Mouse (Mus musculus): ENCODE measurements around the gene Cd84. TPM values are rescaled to one million over a fixed set of nuclear protein-coding genes. Genes with fewer than 3 reads are reported as not detected.
A peak's percentile ranks its signal among the peaks of the same experiment; 100 is the strongest.

Cd84 gene
- total RNA-seq, 4 experiments from 2014 or later = 2.5 to 12.7 (median 5.4) TPM

DNA sequence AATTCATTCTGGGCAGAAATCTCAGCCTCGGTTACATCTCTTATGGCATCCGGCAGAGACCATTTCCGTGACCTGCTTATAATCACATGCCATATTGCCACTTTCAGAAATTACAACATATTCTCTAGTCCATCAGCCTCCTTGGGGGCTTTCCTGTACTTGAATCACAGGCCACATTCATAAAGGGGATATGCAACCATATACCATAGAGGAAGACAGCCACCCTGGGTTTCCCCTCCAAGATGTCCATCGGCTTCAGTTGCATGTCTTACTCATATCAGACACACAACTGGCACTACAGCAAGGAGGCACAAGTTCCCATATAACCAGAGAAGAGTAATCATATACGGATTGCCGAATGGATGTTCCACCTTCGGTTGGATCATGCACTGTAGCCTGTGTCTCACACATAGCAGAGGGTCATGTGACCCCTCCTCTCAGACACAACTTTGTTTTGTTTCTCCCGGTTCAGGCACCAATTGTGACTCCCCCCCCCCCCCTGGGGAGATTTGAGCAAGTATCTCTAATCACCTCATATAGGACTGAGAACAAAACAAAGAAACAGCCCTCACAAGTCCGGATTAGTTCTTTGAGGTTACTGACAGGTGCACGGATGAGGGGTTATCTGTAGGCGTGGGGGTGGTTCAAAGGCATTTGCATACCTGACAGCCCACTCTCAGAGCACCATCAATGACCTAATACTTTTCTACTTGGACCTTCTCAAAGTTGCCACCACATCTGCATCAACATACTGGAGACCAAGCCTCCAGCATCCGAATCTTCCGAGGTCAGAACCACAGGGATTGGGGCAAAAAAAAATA, 76.4 kb downstream of the Cd84 start:
- DNase-seq (ENCODE audit: low spot score in 2 of 2) = no peak

DNA sequence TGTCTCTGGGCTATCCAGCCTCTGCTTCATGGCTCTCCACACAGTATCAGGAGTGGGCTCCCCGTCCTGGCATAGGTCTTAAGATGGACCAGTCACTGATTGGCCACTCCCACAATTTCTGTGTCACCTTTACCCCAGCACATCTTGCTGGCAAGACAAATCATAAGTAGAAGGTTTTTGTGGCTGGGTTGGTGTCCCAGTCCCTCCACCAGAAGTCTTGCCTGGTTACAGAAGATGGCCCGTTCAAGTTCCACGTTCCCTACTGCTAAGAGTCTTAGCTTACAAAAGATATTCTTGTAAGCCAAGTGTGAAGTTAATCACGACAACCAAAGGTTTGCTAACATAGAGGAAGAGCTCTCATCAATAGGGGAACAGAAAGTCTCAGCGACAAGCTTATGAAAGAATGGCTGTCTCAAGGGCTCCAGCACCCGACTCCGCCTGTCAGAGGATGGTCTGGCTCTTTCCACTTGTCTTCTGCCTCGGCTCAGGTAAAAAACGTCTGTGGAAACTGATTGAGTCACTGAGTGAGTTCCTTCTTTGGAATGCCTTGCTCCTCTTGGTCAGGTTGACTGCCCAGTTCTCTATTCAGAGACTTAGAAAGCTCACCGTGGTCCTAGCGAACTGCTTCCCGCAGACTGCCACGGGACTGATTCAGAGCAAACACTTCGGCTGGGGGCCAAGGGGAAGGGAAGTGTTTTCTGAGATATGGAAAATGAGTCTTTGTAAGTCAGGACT, 78.0 kb downstream of the Cd84 start, which contains the start of gene Slamf6:
TSS of gene Slamf6 (plus strand) at position 211 of the 735 bp plus-strand sequence.
- DNase-seq (ENCODE audit: low spot score in 2 of 2) = no peak

DNA sequence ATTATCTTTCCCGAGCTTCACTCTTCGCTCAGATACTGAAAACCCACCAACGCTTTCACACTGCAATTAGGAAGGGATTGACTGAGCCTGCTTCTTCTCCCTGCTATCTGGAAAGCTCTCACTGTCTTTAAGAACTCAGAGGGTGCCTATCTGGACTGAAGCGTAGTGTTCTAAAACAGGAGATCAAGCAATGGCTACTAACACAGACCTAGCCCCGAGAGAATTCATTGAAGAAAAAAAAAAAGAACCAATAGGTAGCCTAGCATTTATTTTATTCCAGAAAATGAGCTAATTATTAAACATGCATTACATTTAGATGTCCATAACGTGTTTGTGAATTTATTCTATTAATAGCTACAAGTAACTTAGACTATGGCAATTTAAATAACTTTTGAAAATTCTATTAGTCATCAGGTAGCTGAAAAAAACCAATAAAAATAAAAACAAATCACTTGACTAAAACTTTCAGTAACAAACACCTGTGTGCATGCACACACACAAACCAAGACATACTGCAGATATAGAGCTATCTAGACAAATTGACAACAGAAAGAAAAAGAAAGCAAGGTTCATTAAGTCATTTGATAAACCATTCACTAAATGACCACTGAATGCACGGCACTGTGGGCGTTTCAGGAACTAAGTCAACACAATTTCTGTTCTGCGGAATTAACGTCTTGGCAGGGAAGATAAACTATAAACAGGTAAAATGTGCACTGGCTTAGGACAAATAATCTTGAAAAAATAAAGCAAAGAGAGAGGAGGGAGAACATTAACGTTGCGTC, 78.8 kb downstream of the Cd84 start:
- no peak for DNase-seq (ENCODE audit: low spot score in 2 of 2)

DNA sequence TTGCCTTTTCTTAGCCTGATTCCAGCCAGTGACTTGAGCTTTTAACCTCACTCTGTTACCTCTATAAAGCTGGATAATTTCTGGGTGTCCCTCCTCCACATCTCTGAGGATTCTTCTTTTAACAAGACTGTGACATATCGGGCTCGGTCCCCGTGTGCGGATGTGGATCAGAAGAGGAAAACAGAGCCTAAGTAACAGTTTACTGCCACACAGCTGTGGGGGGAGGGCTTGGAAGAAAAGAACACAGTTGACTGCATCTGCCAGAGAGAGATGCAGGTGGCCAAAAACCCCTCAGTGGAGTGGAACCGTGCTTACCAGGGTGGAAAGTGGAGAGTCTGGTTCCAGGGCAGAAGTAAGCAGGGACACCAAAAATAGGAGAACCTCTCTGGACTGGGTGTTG, 79.7 kb downstream of the Cd84 start:
- no peak for DNase-seq (ENCODE audit: low spot score in 2 of 2)

DNA sequence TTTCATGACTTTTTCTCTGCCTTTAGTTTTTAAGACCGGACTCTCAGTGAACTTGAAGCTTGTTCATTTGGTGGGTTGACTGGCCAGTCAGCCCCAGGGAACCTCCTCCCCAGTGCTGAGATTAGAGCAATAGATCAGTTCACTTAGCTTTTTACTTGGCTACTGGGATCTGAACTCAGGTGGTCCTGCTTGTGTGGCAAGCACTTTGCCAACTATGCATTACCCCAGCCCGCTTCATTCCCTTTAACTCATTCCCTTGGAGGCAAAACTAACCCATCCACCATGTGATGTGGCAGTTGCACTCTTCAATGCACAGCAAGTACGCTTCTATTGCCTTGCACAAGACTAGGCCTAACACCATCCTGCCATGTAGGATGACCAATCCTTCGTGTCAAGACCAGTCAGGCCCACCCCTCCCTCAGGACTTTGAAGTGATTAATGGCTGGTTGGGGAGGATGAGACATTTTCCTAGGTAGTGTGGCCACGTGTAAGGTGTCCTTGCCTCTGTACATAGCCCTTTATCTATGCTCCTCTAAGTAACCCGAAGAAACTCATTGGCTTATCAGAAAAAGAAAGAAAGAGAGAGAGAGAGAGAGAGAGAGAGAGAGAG, 80.5 kb downstream of the Cd84 start:
- DNase-seq (ENCODE audit: low spot score in 2 of 2) = no peak

DNA sequence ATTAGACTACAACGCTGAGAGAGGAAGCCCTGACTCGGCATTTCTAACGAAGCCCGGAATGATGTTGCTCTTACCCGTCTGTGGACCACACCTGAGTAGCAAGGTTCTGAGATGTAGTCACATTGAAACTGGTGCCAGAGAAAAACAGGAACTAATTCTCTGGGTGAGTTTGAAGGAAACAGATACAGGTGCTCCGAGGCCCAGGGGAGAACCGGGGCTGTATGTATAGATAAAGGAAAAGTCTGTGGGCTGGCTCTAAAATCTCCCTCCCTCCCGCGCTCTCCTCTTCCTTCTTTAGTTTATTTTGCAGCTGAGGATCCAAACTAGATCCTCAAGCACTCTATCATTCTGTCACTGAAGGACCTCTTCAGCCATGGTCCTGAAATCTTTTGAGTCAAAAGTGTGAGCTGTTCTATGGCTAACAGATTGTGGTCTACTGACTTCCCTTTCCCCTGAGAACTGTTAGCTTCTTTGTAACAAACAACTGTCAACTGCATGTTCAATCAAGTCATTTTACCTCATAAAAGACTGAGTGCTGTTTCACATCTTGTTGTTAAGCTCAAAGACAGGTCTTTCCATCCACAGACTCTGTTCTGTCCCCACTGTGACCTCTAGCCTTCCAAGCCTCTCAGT, 81.6 kb downstream of the Cd84 start:
- no peak for DNase-seq (ENCODE audit: low spot score in 2 of 2)

DNA sequence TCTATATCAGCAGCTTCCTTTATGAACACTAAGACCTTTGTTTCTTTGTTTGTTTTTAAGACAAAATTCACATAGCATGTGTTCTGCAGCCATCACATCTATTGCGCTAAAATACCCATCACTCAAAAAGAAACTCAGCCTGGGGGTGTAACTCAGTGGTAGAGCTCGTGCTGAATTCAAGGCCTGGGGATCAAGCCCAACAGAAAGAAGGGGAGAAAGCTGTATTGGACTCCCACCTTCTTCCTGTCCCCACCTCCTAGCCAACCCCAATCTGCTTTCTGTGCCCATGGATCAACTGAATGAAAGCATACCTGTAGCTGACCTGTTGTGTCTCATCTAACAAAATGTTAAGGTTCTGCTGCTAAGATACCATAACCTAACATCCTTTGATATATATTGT, 82.1 kb downstream of the Cd84 start:
- DNase-seq (ENCODE audit: low spot score in 2 of 2) = no peak

DNA sequence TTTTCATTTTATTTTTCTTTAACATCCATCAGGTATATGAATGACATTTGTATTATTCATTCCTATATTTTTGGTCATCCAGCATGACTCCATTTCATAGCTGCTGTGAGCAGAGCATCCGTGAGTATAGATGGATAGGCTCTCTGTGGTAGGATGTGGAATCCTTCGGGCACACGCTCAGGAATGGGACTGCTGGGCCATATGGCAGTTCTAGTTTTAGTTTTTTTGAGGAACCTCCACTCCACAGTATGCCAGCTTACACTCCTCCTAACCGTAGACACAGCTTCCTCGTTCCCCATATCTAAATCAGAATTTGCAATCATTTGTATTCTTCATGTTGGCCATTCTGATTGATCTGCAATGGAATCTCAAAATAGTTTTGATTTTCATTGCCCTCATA, 83.3 kb downstream of the Cd84 start:
- DNase-seq (ENCODE audit: low spot score in 2 of 2) = no peak

DNA sequence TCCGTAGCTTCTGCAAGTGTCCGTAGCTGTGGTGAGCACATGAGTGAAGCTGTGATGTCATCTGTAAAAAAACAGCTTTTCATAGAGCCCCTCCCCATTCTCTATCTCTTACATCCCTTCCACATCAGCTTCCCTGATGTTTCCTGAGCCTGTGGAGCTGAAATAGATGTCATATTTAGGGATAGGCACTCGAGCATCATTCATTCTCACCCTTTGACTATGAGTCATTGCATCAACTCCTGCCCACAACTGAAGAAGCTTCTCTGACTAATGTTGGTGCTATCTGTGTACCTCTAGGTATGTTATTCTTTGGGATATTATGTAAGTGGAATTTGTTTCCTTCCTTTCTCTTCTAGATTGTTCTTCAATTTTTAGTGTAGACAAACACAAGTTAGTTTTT, 85.4 kb downstream of the Cd84 start:
- peak in 1 of 2 experiments; percentile 12 for DNase-seq (ENCODE audit: low spot score in 2 of 2)

DNA sequence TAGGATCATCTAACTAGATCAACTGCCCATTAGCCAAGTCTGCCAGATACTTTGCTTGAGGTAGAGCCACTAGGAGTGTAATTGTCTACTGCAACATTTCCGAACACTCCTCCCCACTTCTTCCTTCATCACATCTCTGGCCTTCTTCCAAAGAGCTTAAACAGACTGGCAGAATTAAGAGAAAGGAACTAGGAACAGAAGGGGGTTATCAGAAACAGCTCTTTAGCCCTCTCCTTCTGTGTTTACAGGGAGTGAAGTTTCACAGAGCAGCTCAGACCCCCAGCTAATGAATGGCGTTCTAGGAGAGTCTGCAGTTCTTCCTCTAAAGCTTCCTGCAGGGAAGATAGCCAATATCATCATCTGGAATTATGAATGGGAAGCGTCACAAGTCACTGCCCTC, 94.4 kb downstream of the Cd84 start:
- no peak for DNase-seq (ENCODE audit: low spot score in 2 of 2)

DNA sequence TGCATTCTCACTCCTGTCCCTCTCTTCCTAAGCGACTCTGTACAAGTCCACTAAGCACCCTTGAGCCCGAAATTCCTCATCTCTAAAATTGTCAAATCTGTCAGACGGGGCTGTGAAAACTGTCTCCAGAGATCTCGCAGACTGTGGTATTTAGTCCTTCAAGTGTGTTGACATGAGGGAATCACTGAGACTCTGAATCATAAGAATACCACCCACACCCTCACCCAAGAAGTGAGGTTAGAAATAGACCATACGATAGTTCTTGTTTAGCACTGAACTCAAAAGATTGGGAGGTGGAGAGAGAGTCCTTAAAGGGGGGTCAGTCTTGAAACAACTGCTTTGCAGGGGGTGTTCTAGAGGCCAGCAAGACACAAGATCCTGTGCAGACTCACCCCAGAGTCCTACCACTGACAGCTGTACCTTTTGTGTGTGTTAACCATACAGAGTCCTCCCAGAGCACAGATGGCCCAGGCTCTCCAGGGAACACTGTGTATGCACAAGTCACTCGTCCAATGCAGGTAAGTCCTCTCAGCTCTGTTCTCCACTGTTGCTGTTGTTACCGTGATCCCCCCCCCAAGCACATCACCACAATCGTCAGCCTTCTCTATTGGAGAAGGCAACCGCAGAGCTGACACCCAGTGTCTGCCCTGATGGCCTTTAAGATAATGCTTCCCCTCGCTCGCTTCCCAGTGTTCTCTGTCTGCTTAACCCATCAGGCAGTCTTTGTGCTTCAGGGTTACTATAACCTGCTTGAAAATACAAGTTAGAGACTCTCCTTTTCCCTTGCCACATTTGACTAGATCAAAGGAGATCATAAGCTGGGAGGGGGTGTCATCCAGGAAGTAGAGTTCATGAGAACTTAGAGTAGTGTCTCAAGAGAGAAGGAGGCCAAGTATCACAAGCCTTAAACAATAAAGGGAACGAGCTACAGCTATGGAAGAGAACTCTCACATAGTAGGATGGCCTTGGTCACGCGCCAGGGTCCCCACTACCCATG, 99.8 kb downstream of the Cd84 start:
- DNase-seq (ENCODE audit: low spot score in 2 of 2) = no peak

Other genes with a start within 250 kb of the Cd84 start
- gene Ly9, start 232.3 kb upstream of the Cd84 start, total RNA-seq (2022) = 1 to 10 TPM in 2 of 4 experiments, under 1 TPM in 1, not detected in 1; 0.28 to 2.3 (median 1.7) TPM
- gene Slamf7, start 186.7 kb upstream of the Cd84 start, total RNA-seq (2022) = under 1 TPM in 2 of 4 experiments, not detected in 2; 0.07 to 0.15 TPM
- gene Cd48, start 157.7 kb upstream of the Cd84 start, total RNA-seq (2022) = 1 to 10 TPM in 2 of 4 experiments, under 1 TPM in 2; 0.68 to 4.8 (median 2.5) TPM
- under 1 TPM; 0.18 to 0.63 (median 0.35) TPM for gene Slamf1, start 72.6 kb upstream of the Cd84 start, total RNA-seq (2022)
- under 1 TPM in 3 of 4 experiments, not detected in 1; 0.25 to 0.37 (median 0.33) TPM for gene Gm10521, start 56.0 kb downstream of the Cd84 start, total RNA-seq (2022)
- 1 to 10 TPM in 1 of 4 experiments, under 1 TPM in 1, not detected in 2; 0.68 to 2.0 TPM for gene Slamf6, start 77.8 kb downstream of the Cd84 start, total RNA-seq (2022)
- gene Vangl2, start 188.7 kb downstream of the Cd84 start, total RNA-seq (2022) = 10 to 100 TPM; 12.9 to 17.1 (median 15.9) TPM
- gene Nhlh1, start 217.9 kb downstream of the Cd84 start, total RNA-seq (2022) = under 1 TPM; 0.14 to 0.70 (median 0.24) TPM
- gene Copa, start 242.8 kb downstream of the Cd84 start, total RNA-seq (2022) = 100 to 1,000 TPM; 138 to 149 (median 144) TPM
- 10 to 100 TPM; 62.4 to 69.8 (median 64.3) TPM for gene Ncstn, start 243.1 kb downstream of the Cd84 start, total RNA-seq (2022)